Mouse (Mus musculus) spleen, postnatal 14 days (tissue): ENCODE measurements around the gene C1galt1.
A peak's percentile ranks its signal among the peaks of the same experiment; 100 is the strongest.

Source experiments
- DNase-seq, 2 experiments: peaks; one replicate each; pipeline ENCODE4 v3.0.0; 2021 to 2022; ENCODE audit warnings: low spot score in 2 of 2

C1galt1 gene

GRCm38 (mm10) chr6:7844802-7845679 lies at the start of gene C1galt1:
Gene C1galt1, plus strand, starts transcription at chr6:7844842.
- DNase-seq, result peak; percentile 53 to 64

- DNase-seq, result no peak
Observed at GRCm38 (mm10) chr6:7799969-7800368, 44.7 kb upstream of the C1galt1 start.

- no peak for DNase-seq
Observed at GRCm38 (mm10) chr6:7803765-7804542, 40.7 kb upstream of the C1galt1 start.

GRCm38 (mm10) chr6:7814146-7814545 lies 30.5 kb upstream of the C1galt1 start:
- no peak for DNase-seq

- DNase-seq, result no peak
Observed at GRCm38 (mm10) chr6:7816233-7816632, 28.4 kb upstream of the C1galt1 start.

GRCm38 (mm10) chr6:7822688-7823087 lies 22.0 kb upstream of the C1galt1 start:
- DNase-seq, result no peak

- no peak for DNase-seq
Observed at GRCm38 (mm10) chr6:7830793-7831192, 13.8 kb upstream of the C1galt1 start.

- DNase-seq, result no peak
Observed at GRCm38 (mm10) chr6:7832564-7833175, 12.0 kb upstream of the C1galt1 start.

GRCm38 (mm10) chr6:7843726-7844411 lies 773 bp upstream of the C1galt1 start:
- DNase-seq, result peak in 1 of 2 experiments; percentile 8

GRCm38 (mm10) chr6:7844412-7844801 lies 235 bp upstream of the C1galt1 start:
- peak; percentile 100 for DNase-seq

GRCm38 (mm10) chr6:7845680-7846017 lies 1.0 kb downstream of the C1galt1 start:
- DNase-seq, result peak in 1 of 2 experiments; percentile 2

GRCm38 (mm10) chr6:7846726-7847439 lies 2.2 kb downstream of the C1galt1 start:
- peak in 1 of 2 experiments; percentile 15 for DNase-seq

GRCm38 (mm10) chr6:7847890-7848508 lies 3.4 kb downstream of the C1galt1 start:
- DNase-seq, result no peak

GRCm38 (mm10) chr6:7848714-7849113 lies 4.1 kb downstream of the C1galt1 start:
- no peak for DNase-seq

- no peak for DNase-seq
Observed at GRCm38 (mm10) chr6:7851036-7851435, 6.4 kb downstream of the C1galt1 start.

GRCm38 (mm10) chr6:7852919-7853318 lies 8.3 kb downstream of the C1galt1 start:
- no peak for DNase-seq

GRCm38 (mm10) chr6:7853461-7853860 lies 8.8 kb downstream of the C1galt1 start:
- no peak for DNase-seq

- DNase-seq, result peak; percentile 15 to 33
Observed at GRCm38 (mm10) chr6:7856682-7857290, 12.1 kb downstream of the C1galt1 start.

GRCm38 (mm10) chr6:7857356-7858247 lies 13.0 kb downstream of the C1galt1 start:
- DNase-seq, result no peak
